Mouse (Mus musculus): ENCODE measurements around the gene Layn.

Gene Layn

DNA sequence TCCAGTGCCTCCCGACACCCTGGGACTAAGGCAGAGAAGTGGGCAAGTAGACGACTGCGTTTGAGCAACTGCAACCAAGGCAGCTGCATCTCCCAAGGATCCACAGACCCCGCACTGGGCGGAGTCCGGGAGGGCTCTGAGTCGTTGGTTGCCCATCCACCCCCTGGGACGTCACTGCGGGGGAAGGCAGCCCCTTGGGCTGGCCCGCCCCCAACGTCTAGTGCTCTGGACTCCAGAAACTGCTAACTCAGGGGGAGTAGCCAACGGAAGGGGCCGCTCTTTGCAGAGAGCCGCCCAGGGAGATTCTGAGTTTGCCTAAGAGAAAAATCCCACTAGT is at the start of gene Layn:
Layn (minus strand) TSS at position 116 of the 337 bp plus-strand sequence.
- in situ Hi-C loops (cut with MseI, MboI) = no loop called here

DNA sequence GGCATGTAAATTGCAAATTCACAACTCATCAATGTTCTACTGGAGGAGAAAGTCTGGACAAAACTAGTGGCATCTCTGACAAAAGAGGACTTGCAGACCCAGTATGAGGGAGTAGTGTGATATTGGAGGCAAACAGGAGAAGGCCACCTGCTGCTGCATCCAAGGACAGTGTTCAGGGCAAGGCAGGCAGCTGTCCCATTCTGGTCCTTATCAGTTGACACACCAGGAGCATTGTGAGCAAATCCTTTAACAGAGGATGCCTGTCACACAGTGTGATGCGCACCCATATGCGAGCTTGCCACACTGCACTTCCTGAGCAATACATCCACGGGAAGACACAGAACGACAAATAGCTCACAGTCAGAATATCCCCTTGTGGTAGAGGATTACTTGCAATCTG is 37.9 kb upstream of the Layn start:
- in situ Hi-C loops (cut with MseI, MboI) = no loop called here

DNA sequence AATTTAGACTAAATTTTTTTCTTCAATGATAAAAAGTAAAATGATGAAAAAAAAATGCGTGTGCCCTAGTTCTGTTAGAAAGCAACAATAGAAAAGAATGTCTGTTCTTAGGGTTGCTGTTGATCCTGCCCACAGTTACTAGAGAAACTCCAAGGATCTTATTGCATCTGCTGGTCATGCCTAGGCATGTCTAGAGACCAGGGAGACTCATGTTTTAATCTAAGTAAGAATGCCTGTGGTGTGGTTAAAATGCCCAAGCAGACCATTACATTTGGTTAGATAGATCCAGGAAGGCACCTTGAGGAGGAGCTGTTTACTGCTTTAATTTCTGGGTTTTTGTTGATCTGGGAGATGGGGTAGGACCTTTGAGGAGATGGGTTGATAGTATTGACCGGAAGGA is 28.9 kb upstream of the Layn start:
- in situ Hi-C loops (cut with MseI, MboI) = no loop called here

DNA sequence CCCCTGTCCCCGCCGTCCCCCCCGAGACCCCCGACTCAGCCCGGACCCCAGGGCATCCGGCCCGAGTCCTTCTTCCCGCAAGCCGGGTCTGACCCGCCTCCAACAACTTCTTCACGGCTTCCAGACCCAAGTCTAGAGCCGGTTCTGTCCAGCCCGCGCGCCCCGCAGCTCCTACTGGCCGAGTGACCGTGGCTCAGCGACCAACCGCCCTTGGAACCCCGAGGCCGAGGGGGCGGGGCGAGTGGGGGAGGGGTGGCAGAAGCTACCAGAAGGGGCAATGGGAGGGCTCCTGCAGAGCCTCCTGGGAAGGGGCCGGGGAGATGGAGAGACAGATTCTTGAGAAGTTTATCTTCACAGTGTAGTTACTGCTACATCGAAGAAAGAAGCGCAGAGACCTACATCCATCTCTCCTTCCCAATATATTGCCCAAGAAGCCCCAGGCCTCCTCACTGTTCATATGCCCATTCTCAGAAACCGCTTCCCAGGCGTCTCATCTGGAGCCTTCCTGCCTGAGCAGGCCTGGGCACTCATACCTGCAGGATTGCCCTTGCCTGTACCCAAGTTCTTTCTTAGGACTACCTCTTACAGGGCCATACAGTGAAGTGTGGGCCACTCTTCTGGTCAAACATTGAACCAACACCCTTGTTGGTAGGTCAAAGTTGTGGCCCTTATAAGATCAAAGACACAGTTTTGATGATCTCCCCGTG is 27.1 kb upstream of the Layn start:
- in situ Hi-C loops (cut with MseI, MboI) = no loop called here

DNA sequence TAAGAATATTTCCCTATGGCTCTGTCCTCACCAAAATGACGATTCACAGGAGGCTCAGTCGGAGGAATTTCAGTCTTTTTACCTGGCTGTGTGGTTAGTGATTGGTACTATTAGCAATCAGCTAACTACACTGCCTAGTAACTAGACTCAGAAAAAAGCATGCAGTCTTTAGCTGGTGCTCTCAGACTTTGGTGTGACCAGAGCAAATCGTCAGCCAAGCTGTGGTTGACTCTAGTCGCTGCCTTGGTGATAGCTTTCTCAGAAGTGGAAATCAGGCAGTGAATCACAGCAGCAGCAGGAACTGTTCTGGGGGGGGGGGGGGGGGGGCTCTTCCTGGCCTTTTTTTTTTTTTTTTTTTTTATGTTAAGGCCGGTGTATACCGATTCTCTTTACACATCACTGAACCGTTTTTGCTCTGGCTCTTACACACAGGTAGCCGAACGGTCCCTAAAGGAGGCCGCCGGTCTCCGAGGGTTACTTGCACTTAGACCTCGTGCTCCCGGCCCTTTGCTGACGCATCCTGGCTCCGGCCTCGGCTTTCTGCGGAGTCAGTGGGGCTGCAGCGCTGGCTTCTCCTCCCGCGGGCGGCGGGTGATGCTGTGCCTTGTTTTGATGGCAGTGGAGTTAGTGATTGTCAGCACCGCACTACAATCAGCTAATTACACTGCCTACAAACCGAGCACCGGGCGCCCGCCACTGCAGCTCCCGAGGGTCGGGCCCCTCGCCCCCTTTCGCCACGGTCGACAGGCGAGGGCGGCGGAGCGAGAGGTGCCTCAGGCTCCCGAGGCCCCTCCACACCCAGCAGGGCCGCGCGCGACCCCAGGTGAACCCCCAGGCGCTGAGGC is 26.3 kb upstream of the Layn start:
- in situ Hi-C loops (cut with MseI, MboI) = no loop called here

GRCm38 (mm10) chr9:51101756-51102425 is 25.0 kb upstream of the Layn start, which contains the start of gene 4833427G06Rik:
Gene 4833427G06Rik, minus strand, starts transcription at chr9:51102078.
- in situ Hi-C loops (cut with MseI, MboI) = no loop called here

DNA sequence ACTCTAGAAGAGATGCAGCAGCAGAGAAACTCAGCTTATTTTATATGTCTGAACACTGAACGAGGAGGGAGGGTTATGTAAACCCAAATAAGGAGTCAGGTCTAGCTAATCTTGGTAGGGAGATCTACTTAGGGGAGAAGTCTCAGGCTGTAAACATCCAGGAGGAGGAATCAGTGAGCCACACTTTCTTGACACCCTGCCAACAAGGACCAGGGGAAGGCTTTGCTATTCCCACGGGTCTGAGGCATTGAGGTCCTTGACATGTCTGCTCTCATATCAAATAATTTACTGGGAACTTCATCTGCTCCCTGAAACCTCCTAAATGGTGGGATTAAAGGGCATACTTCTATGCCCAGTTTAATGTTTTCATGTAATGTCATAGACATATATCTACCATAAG is 19.4 kb upstream of the Layn start:
- in situ Hi-C loops (cut with MseI, MboI) = no loop called here

DNA sequence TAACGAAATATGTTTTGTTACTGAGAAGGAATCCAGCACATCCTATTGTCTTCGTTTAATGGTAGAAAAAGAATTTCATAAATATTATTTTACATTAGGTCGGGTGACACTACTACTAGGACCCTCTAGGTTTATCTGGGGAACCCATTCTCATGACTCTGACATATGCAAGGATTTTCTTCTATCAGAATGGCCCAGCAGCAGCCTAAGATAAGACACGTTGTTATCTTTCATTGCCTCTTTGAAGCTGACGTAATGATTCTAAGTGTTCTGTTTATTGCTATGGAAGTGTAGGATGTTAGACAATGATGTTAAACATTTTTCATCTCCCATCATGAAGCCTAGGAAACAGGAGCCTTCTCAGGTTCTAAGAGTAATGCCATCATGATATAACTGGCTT is 16.8 kb upstream of the Layn start:
- in situ Hi-C loops (cut with MseI, MboI) = no loop called here

- in situ Hi-C loops (cut with MseI, MboI) = no loop called here
Measured at GRCm38 (mm10) chr9:51081614-51082013, 4.7 kb upstream of the Layn start.

DNA sequence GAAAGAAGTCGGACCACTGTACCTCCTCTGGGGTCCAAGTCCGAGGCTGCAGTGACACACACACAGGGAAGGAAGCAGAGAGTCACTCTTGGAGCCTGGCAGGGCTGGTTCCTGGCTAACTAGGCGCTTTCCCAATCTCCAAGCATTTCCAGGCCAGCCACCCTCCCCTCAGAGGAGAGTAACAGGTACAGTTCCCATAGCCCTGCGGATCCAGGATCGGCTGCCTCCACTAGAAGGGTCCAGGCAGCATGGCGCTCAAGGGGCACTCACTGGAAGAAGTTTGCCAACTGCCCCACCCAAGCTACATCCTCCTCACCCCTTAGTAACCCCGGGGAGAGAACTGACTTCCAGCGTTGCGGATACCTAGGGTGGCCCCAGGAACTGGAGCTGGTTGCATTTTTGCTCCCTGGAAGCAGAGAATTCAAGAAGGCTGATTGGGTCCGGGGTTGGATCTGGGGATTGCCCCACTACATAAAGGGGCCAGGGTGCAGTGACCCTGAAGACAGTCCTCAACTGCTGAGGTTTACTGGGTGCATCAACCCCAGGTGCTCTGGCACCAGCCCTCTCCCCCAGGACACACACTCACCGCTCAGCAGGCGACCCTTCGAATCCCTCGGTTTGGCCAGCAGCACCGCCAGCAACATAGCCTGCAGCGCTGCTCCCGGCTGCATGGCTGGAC is 455 bp downstream of the Layn start:
- in situ Hi-C loops (cut with MseI, MboI) = no loop called here

DNA sequence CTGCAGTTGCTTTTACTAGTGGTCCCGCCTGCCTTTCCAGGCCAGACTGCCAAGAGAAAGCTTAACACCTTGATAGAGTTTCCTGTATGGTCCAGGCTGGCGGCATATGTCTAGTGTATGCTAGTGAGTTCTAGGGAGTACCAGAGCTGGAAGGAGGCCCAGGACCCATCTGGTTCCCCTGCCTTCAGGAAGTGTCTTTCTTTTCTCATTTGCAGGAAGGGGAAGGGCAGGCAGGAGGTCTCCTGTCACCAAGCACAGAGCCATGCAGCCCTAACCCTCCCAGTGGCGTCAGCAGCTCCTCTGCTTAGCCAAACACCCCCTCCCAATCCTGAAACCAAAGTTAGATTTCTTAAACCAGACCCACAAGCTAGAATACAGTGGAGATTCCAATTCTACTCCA is 1.1 kb downstream of the Layn start:
- in situ Hi-C loops (cut with MseI, MboI) = no loop called here

GRCm38 (mm10) chr9:51070801-51071200 is 6.1 kb downstream of the Layn start:
- in situ Hi-C loops (cut with MseI, MboI) = no loop called here

GRCm38 (mm10) chr9:51068202-51068601 is 8.7 kb downstream of the Layn start:
- in situ Hi-C loops (cut with MseI, MboI) = no loop called here

DNA sequence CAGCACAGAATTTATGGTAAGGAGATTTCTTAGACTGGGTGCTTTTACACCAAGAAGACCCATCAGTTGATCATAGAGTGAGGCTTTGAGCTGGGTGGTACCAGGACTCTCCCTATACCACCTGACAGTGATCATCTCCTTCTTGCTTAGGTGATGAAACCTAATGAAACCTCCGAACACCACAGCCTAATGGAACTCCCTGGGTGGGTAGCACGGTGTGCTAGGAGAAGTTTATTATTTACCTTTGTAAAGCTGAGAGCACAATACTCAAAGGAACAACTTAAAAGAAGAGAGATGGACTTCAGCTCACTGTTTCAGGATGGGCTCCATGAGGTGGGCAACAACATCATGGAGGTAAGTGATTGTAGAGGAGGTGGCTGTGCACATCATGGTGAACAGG is 16.3 kb downstream of the Layn start, which contains the start of gene Btg4:
Btg4 (plus strand) TSS at position 301 of the 400 bp plus-strand sequence.
- in situ Hi-C loops (cut with MseI, MboI) = no loop called here

GRCm38 (mm10) chr9:51058951-51059521 is 17.9 kb downstream of the Layn start:
- in situ Hi-C loops (cut with MseI, MboI) = no loop called here

- in situ Hi-C loops (cut with MseI, MboI) = no loop called here
Measured at GRCm38 (mm10) chr9:51056360-51057324, 20.3 kb downstream of the Layn start.

DNA sequence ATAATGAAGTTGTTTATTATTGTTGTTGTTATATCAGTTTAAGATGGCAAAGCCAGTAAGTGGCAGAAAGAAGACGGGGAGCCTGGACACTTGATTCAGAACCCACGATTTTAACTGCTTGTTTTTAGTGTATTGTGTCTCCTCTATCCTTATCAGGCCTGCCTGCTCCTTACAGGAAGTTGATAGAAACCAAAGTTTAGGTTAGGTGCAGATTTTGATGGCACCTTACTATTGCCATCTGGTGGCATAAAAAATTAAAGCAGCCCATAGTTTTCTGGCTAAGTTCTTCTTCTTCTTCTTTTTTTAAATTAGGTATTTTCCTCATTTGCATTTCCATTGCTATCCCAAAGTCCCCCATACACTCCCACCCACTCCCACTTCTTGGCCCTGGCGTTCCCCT is 24.7 kb downstream of the Layn start:
- in situ Hi-C loops (cut with MseI, MboI) = no loop called here

GRCm38 (mm10) chr9:51042136-51042535 is 34.8 kb downstream of the Layn start:
- in situ Hi-C loops (cut with MseI, MboI) = no loop called here

DNA sequence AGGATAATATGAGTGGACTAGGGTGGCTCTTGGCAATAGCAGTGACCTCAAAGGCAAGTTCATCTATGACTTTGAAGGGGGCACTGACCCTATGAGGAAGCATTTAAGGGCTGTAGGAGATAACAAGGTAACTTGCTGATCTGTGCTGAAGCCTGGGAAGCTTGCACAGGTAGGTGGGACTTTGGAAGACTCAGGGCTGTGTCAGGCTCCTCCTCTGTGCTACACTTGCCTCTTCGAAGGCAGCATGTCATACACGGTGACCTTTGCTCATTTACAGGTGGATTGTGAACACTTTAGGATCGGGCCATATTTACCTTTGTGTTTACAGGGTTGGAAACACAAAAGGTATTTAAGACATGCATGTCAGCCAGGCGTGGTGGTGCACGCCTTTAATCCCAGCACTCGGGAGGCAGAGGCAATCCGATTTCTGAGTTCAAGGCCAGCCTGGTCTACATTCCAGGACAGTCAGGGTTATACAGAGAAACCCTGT is 35.4 kb downstream of the Layn start:
- in situ Hi-C loops (cut with MseI, MboI) = no loop called here

Data from mouse trophoblast stem cell (cell line).